Mouse (Mus musculus): ENCODE measurements at regions not wholly inside any gene's neighbourhood (a gene's known extent, or its start where the extent isn't known, plus 50 kb on each side); places are given as distances from the start of the nearest gene placed in this dataset.

GRCm38 (mm10) chr2:101295678-101296368 lies 328.7 kb upstream of the Rag2 start:
- WGBS, result 31% methylated on average over 10 of the region's 10 CpGs
- ATAC-seq, result peak; percentile 63; the same call in 1 of the 2 replicates

DNA sequence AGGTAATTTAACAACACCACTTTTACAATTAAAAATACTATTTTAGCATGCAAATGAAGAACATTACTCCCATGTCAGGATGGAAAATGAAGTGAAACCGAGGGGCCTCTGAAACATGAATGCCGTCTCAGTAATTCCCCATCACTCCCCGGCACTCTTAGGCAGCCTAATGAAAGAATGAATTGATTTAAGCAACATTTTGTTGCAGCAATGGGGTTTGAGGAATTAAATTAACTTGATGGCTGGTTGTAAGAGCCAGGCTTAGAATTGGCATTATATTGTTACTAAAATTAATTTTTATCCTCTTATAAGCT lies 328.2 kb upstream of the Rag2 start:
- H3K9me3 ChIP-seq, result peaks cover 5% of the 10 kb centered on the region; the same call in 1 of the 2 replicates
- H3K27ac ChIP-seq, result no peak overlapping the region
- H3K4me1 ChIP-seq (replicated peaks), result peaks cover 12% of the 10 kb centered on the region
- no peak overlapping the region for H3K4me2 ChIP-seq (replicated peaks)
- H3K9ac ChIP-seq (replicated peaks), result no peak overlapping the region
- WGBS, result 22% methylated on average over 3 of the region's 3 CpGs
- no peaks in the 10 kb centered on the region for H3K36me3 ChIP-seq
- no peak overlapping the region for H3K4me3 ChIP-seq (replicated peaks)
- peak; percentile 37; the same call in 1 of the 2 replicates for ATAC-seq
- H3K27me3 ChIP-seq, result no peaks in the 10 kb centered on the region

More at GRCm38 (mm10) chr2:101295678-101296368, 328.7 kb upstream of the Rag2 start:
- Histone ChIP-seq H3K27me3 (no peaks in the 10 kb centered on the region), H3K27ac (0 out of 2 replicates have a peak overlapping the region, but pooled peaks have one; percentile 4), H3K4me2 (replicated peaks) (no peak overlapping the region), H3K4me3 (replicated peaks) (no peak overlapping the region), H3K4me1 (replicated peaks) (peaks cover 12% of the 10 kb centered on the region), H3K9me3 (peaks cover 5% of the 10 kb centered on the region; the same call in 1 of the 2 replicates), H3K36me3 (no peaks in the 10 kb centered on the region), H3K9ac (replicated peaks) (no peak overlapping the region)

DNA sequence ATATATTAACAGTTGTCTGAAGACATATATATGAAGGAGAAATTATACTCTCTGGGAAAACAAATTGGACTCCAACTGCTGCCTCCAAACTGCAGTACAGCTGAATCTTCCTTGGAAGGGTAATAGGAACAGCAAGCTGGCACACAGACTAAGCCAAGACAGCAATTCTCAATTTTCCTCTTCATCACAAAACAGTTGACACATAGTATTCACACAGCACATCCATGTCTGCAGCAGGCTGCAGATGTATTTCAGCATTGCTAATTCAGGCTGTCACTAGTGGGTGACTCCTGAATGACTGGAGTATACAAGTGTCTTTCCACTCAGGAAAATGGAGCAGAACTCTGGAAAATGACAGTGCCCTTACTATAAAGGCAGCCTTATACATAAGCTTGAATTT lies 327.7 kb upstream of the Rag2 start:
- Histone ChIP-seq H3K4me1 (replicated peaks) (peaks cover 12% of the 10 kb centered on the region), H3K27me3 (no peaks in the 10 kb centered on the region), H3K27ac (no peak overlapping the region), H3K4me3 (replicated peaks) (no peak overlapping the region), H3K9me3 (peaks cover 5% of the 10 kb centered on the region; the same call in 1 of the 2 replicates), H3K36me3 (no peaks in the 10 kb centered on the region), H3K4me2 (replicated peaks) (no peak overlapping the region), H3K9ac (replicated peaks) (no peak overlapping the region)
- 0 out of 2 replicates have a peak, but pooled peaks have one; percentile 34 for ATAC-seq

DNA sequence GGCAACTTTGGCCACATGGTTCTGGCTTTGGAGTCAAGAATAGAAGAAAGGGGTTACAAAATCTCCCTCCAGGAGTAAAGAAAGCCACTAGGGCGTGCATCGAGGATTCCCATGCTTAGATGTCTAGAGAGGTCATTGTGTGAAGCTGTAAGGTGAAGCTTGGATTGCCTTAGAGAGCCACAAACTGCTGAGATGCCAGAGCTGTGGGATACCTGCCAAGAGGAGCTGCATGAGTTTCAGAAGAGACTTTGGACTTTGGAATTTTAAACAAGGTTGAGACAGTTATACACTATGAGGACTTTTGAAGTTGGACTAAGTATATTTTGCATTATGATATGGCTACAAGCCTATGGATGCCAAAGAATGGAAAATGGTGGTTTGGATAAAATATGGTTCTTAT lies 325.4 kb upstream of the Rag2 start:
- Histone ChIP-seq H3K27me3 (no peaks in the 10 kb centered on the region), H3K27ac (no peak overlapping the region), H3K36me3 (no peaks in the 10 kb centered on the region), H3K9ac (replicated peaks) (no peak overlapping the region), H3K4me1 (replicated peaks) (peaks cover 12% of the 10 kb centered on the region), H3K4me3 (replicated peaks) (no peak overlapping the region), H3K4me2 (replicated peaks) (no peak overlapping the region), H3K9me3 (peaks cover 5% of the 10 kb centered on the region; the same call in 1 of the 2 replicates)
- no peak for ATAC-seq
- 74% methylated on average over 2 of the region's 2 CpGs for WGBS

DNA sequence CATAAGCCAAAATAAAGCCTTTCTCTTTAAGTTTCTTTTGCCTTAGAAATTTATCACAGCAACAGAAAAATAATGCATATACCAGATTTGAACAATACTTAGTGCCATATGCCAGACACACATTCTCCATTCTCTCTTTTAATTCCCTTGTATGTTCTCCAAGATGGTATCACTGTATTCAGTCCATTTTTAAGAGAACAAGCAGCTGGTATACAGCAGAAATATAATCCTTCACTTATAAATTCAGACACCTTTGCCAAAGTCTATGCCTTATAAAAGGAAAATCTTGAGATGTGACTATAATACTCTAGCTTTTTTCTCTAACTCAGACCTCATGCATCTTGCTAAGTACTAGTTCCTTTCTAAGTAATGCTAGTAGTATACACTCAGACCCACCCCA lies 324.4 kb upstream of the Rag2 start:
- Histone ChIP-seq H3K4me2 (replicated peaks) (no peak overlapping the region), H3K27me3 (no peaks in the 10 kb centered on the region), H3K4me1 (replicated peaks) (peaks cover 12% of the 10 kb centered on the region), H3K9me3 (peaks cover 5% of the 10 kb centered on the region; the same call in 1 of the 2 replicates), H3K36me3 (no peaks in the 10 kb centered on the region), H3K4me3 (replicated peaks) (no peak overlapping the region), H3K27ac (no peak overlapping the region), H3K9ac (replicated peaks) (no peak overlapping the region)
- ATAC-seq, result no peak

DNA sequence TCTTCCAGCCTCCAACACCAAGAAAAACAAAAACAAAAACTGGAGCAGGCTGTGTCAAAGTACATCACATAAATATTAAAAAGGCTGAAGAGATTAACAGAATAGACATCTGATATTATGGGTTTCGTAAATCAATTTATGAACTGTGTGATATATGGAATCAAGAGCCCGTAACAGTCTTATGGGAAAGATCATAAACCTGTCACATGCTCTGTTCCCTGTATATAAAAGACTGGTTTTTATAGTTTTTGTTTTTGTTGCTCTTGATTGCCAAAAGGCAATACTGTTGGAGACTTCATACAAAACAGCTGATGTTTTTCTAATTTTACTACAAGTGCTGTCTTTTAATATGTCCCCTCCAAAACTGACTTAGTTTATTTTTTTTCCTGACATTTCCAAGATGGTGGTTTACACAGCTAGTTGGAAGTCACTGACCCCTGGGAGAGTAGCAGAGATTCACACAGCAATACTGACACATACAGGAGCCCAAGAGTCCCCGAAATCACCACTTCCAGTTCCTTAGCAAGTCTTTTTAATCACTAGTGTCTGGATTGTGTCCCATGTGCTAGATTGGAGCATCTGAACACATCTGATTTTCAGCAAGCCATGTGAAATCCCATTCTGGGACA lies 303.1 kb upstream of the Rag2 start:
- Histone ChIP-seq H3K36me3 (no peaks in the 10 kb centered on the region), H3K27me3 (no peaks in the 10 kb centered on the region), H3K4me3 (replicated peaks) (no peak overlapping the region), H3K9ac (replicated peaks) (no peak overlapping the region), H3K9me3 (no peaks in the 10 kb centered on the region), H3K27ac (no peak overlapping the region), H3K4me2 (replicated peaks) (no peak overlapping the region), H3K4me1 (replicated peaks) (no peaks in the 10 kb centered on the region)
- 84% methylated on average over 3 of the region's 3 CpGs for WGBS
- no peak for ATAC-seq

DNA sequence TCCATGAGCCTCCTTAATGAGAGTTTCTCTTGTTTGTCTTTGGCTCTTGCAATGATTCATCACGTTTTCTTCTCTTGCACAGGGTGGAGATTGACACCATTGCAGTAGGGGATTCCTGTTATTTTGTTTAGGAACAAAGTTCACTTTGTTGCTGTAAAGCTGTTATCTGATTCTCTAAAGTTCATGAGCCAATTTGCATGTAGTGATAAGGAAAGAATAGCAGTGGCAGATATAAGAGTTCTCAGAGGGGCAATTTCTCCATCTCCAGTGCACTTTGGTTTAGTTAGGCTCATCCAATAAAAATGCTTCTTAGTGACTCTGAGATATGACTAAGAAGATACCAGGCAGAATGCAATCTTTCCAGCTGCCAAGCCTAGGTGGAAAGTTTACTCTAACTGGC lies 267.8 kb upstream of the Rag2 start:
- Histone ChIP-seq H3K9ac (replicated peaks) (no peak overlapping the region), H3K9me3 (no peaks in the 10 kb centered on the region), H3K27me3 (no peaks in the 10 kb centered on the region), H3K4me2 (replicated peaks) (no peak overlapping the region), H3K36me3 (no peaks in the 10 kb centered on the region), H3K27ac (no peak overlapping the region), H3K4me1 (replicated peaks) (no peaks in the 10 kb centered on the region), H3K4me3 (replicated peaks) (no peak overlapping the region)
- 60% methylated on average over 1 of the region's 1 CpGs for WGBS
- ATAC-seq, result no peak

DNA sequence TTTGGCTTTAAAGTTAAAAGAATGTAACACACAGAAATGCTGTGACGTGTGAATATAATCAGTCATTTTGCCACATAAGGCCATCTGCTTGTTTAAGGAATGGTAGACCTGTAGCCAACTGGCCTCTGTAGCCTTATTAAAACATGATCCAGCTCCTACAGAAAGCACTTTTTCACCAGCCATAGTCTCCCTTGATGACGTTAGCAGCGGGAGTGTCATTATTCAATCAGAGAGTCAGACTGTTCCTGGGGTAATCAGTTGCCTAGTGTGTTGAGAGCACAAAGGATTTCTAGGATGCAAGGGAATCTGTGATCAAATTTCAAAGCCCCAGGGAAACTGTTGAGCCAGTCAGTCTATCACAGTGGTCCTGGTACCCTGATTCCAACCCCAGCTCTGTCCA lies 260.3 kb upstream of the Rag2 start:
- Histone ChIP-seq H3K27me3 (no peaks in the 10 kb centered on the region), H3K4me1 (replicated peaks) (no peaks in the 10 kb centered on the region), H3K4me3 (replicated peaks) (no peak overlapping the region), H3K9me3 (no peaks in the 10 kb centered on the region), H3K9ac (replicated peaks) (no peak overlapping the region), H3K4me2 (replicated peaks) (no peak overlapping the region), H3K36me3 (no peaks in the 10 kb centered on the region), H3K27ac (no peak overlapping the region)
- no peak for ATAC-seq
- 41% methylated on average over 3 of the region's 3 CpGs for WGBS

DNA sequence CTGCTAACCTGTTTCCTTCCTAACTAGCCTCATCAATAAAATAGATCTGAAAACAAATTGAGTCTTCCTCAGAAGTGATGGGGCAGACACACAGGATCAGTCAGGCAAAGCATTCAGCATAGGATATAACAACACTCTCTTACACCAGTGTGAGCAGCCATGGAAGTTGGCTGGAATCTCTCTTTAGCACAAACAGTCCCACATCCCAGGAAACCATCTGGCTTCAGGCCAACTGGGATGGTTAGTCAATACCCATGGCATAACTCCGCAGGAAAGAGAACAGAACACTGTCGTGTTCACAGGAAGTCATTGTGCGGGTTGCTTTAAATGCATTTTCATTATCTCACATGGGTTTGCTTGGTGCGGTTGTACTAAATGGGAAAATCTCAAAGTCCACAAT lies 256.2 kb upstream of the Rag2 start:
- Histone ChIP-seq H3K36me3 (no peaks in the 10 kb centered on the region), H3K4me3 (replicated peaks) (no peak overlapping the region), H3K4me2 (replicated peaks) (no peak overlapping the region), H3K9me3 (no peaks in the 10 kb centered on the region), H3K27me3 (no peaks in the 10 kb centered on the region), H3K27ac (no peak overlapping the region), H3K9ac (replicated peaks) (no peak overlapping the region), H3K4me1 (replicated peaks) (no peaks in the 10 kb centered on the region)
- 78% methylated on average over 4 of the region's 4 CpGs for WGBS
- ATAC-seq, result 0 out of 2 replicates have a peak, but pooled peaks have one; percentile 37

- H3K4me2 ChIP-seq (replicated peaks), result no peak overlapping the region
- H3K36me3 ChIP-seq, result no peaks in the 10 kb centered on the region
- H3K9ac ChIP-seq (replicated peaks), result no peak overlapping the region
- no peak overlapping the region for H3K27ac ChIP-seq
- H3K9me3 ChIP-seq, result no peaks in the 10 kb centered on the region
- H3K4me1 ChIP-seq (replicated peaks), result no peaks in the 10 kb centered on the region
- 91% methylated on average over 6 of the region's 6 CpGs for WGBS
- no peaks in the 10 kb centered on the region for H3K27me3 ChIP-seq
- no peak overlapping the region for H3K4me3 ChIP-seq (replicated peaks)
- ATAC-seq, result no peak
Observed at GRCm38 (mm10) chr2:101370991-101371736, 253.4 kb upstream of the Rag2 start.

- no peak for ATAC-seq
- no peak overlapping the region for H3K4me3 ChIP-seq (replicated peaks)
Observed at GRCm38 (mm10) chr2:101371834-101372493, 252.6 kb upstream of the Rag2 start.

GRCm38 (mm10) chr2:101380595-101380994 lies 243.9 kb upstream of the Rag2 start:
- Histone ChIP-seq H3K9me3 (no peaks in the 10 kb centered on the region), H3K27ac (no peak overlapping the region), H3K4me3 (replicated peaks) (no peak overlapping the region), H3K9ac (replicated peaks) (no peak overlapping the region), H3K27me3 (no peaks in the 10 kb centered on the region), H3K4me2 (replicated peaks) (no peak overlapping the region), H3K36me3 (no peaks in the 10 kb centered on the region), H3K4me1 (replicated peaks) (no peaks in the 10 kb centered on the region)
- whole genome bisulfite sequencing, result 86% methylated on average over 6 of the region's 6 CpGs
- ATAC-seq, result no peak

More at GRCm38 (mm10) chr2:101371834-101372493, 252.6 kb upstream of the Rag2 start:
- Histone ChIP-seq H3K27me3 (no peaks in the 10 kb centered on the region), H3K27ac (no peak overlapping the region), H3K4me2 (replicated peaks) (no peak overlapping the region), H3K9me3 (no peaks in the 10 kb centered on the region), H3K9ac (replicated peaks) (no peak overlapping the region), H3K36me3 (no peaks in the 10 kb centered on the region), H3K4me1 (replicated peaks) (no peaks in the 10 kb centered on the region)
- WGBS, result 85% methylated on average over 7 of the region's 7 CpGs
